Mouse (Mus musculus): ENCODE data around the gene Rims4.

The Rims4 gene

DNA sequence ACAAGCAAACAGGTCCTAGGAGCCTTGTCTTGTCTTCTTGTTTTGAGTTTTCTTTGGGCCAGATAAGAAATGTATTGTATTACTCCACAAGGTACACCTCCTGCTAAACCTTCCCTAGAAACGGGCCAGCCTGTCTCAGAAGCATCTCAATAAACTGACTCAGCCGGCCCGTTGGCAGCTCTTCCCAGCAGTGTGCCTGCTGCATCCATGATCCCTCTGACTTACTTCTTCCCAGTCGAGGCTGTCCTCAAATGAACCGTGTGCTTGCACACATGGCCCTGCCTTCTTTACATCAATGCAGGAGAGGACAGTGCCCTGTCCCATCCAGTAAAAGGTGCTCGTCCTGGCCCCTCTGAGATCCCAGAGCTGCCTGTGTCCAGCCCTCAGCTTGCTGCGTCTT, 8.9 kb downstream of the Rims4 start:
- DNase-seq (ENCODE audit: low read depth), result no peak

DNA sequence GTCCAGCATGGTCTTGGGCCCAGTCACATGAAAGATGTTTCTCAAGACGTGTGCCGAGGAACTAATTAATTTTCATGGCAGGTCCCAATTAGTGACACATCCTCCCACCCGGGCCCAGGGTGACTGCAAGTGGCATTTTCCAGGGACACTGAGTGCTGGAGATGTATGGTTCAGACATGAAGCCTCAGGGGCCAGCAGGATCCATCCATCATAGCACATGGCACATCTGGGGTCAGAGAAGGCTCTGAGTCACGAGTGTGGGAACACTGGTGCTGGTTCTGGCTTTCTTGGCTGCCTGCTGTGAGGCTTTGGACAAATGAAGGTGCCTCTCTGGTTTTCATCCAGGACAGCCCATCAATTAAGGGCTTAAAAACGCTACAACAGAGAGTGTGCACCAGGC, 11.4 kb downstream of the Rims4 start:
- no peak for DNase-seq (ENCODE audit: low read depth)

DNA sequence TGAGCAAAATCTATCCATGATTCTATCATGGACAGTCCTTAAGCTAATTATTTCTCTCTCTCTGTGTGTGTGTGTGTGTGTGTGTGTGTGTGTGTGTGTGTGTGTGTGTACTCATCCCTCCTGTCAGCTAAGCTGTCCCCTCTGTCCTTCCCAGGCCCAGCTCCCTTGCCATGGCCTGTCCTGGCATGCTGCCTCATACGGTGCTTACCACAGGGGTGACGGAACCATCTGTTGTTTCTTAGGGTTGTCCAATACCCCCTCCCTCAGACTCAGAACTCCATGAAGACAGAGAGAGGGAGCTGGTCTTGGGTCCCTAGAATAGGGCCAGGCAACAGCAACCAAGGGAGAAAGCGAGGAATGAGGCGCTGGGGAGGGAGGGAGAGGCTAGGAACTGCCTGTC, 14.2 kb downstream of the Rims4 start:
- DNase-seq (ENCODE audit: low read depth), result no peak

DNA sequence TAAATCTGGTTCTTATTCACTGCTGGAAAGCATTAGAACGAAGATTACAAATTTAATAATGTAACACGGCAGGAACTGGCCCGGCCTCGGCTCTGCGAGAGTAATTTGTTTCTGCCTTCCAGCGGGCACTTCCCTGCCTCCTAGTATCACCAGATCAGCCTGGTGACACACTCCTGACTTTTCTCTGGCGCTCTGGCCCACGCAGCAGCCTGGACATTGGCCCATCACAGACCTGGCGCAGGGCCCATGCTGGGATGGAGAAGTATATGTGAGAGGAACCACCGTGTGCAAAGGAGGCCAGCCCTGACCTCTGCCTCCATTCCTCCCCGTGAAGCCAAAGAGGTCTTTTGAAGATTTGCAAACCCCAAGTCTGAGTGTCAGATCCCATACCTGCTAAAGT, 15.0 kb downstream of the Rims4 start:
- DNase-seq (ENCODE audit: low read depth), result no peak

DNA sequence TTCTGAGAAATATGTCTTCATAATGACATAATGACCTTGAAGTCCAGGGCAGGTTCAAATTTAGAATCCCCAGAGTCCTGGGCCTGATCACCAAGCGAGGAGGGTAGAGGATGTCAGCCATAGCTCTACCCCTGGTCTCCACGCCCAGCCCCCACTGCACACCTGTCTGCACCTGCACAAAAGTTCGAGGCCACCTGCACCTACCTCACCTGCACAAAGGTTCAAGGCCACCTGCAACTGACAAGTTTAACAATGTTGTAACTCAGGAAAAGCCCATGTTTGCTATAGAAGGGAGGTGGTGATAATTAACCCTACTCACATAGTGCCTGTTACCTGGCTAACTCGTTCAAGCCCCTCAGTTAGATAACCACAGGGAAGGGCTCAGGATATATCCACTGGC, 16.0 kb downstream of the Rims4 start:
- DNase-seq (ENCODE audit: low read depth), result no peak

DNA sequence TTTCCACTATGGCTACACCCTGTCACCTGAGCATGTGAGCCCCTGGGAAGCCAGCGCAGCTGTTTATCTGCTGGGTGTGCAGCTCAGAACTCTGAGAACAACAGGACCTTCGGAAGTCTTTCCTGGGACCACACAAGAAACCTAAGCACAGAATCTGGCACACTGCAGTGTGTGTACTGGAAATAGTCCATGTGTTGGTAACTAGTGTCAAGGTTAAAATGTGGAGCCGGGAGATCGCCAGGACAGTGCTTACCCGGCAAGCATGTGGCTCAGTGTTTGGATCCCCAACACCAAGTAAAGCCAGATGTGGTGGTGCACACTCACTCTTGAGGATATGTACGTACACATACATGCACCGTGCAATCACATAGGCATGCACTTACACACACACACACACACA, 17.4 kb downstream of the Rims4 start:
- no peak for DNase-seq (ENCODE audit: low read depth)

DNA sequence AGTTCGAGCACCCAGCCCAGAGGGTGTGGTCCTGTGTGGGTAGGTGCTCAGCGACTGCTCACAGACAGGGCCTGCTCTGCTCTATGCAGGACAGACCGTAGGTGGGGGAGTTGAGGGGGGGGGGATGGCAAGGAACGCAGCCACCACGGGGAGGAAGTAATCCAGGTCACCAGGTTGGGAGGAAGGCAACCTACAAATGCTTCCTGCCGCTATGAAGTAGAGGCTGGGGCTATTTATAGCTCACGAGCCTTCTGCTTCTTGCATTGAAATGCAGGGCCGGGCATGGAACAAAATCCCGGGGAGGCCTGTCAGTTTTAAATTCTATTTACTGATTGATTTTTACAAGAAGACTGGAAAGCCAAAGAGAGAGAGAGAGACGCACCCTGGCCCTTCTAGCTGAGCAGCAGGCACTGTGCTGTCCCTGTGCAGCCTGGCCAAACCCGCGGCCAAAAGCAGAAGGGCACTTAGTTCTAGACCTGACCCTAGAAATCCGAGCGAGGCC, 18.5 kb downstream of the Rims4 start:
- DNase-seq (ENCODE audit: low read depth), result no peak

DNA sequence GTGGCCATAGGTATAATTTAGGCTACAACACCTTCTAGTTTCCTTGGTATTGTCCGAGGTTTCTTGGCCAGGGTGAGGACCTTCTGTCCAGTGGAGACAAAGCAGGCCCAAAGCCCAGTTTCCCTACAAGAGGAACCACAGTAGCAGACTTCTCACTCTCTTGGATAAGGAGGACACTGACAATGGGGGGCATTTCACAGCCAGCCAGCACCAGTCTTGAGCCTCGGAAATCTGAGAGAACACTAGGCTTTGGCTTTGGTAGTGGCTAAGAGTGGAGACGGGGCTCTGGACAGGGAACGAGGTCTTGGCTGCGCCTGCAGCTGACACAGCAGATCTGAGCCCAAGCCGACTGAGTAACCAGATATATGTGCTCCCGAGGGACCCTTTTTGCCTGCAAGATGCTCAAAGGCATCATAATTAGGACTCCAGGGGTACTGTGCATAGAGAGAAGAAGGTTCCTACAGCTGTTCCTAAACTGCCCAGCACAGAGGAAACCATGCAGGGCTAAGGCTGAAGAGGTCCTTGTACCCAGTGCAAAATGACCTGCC, 20.4 kb downstream of the Rims4 start:
- no peak for DNase-seq (ENCODE audit: low read depth)

DNA sequence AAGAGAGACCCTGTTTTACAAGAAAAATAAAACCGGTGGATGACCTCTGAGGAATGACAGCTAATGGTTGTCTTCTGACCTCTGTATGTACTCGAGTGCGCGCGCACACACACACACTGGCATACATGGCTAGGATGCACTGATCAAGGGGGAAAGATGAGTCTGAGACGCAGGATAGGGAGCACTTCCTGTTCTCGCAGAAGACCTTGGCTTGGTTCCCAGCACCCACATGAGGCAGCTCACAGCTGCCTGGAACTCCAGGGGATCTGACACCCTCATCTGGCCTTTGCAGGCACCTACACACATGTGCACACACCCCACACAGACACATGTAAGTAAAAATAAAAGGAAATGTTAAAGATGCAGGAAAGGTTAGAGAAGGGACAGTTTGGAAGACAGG, 21.5 kb downstream of the Rims4 start:
- no peak for DNase-seq (ENCODE audit: low read depth)

DNA sequence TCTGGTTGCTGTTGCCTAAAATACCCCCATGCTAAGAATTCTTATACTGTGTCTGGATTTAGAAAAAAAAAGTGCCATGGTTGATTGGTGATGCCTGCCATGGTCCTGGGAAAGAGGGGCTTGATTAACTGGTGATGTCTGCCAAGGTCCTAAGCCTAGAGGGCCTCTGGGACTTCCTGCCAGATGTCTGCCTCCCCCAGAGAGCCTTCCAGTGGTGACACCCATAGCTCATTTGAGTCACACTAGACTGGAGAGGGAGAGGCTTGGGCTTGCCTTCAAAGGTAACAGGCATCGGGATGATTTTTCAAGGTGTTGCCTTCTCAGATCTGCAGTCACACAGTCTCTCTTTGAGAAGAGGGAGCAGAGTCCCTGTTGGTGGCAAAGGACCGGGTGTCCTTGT, 23.3 kb downstream of the Rims4 start:
- no peak for DNase-seq (ENCODE audit: low read depth)

DNA sequence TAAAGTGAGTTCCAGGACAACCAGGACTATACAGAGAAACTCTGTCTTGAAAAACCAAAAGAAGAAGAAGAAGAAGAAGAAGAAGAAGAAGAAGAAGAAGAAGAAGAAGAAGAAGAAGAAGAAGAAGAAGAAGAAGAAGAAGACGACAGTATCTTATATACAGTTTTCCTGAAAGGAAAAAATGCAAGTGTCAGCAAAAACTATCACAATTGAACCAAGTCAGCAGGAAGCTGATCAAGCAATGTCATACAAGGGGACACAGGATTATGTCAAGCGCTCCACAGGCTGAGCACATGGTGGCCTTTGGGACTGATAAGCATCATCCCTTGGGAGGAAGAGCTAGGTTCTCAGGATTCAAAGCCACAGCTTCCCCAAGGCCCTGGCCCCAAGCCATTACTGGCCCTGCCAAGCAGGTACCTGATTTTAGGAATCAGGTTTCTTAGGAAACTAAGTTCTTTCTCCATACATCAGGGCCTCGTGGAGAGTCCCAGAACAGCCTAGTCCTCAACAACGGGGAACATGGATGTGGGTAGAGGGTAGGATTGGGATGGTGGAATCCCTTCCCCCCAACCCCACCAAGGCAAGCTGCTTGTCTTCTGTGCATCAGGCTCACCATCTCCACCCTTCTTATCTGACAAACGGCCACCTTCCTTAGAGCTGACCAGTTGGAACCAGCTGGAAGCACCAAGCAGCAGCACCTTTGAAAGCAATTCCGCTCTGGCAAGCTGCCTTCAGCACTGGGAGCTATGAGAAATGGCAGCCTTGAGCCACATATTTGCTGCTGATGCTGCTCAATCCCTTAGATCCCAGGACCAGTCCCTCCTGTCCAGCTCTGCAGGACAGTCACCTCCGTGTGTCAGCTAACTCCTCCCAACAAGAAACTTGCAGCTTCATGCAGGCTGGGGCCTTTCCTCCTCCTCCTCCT, 24.8 kb downstream of the Rims4 start:
- no peak for DNase-seq (ENCODE audit: low read depth)

DNA sequence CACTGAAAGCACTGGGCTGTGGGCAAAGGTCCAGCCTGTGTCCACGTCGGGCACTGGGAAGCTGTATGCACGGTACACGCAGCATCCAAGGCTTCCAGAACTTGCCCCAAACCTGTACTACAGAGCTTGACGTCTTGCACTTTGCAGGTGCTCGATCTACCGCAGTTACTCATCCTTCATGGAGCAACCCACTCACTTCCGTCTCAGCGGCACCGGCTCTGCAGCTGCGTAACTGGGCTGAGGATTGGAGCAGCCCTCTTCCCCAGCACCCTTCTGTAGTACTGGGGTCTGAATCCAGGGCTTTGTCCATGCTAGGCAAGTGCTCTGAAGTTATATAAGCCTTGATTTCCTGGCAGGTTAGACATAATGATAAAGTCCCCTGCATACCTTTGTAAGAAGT, 27.2 kb downstream of the Rims4 start:
- DNase-seq (ENCODE audit: low read depth), result no peak

DNA sequence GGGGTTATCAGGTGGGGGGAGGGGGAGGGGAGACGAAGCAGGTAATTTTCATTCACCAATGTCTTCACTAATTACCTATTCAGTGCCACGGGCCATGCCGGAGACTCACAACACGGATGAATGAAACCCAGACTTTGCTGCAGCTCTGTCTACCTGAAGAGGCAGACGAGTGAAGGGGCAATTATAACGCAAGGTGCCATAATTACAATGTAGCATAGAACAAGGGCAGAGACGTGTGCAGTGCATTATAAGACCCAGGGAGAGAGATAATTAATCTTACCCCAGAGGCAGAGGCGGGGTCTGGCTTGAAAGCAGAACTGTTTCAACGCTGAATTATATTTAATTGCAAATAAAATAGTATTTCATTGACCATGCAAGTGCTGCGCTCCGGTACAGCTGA, 27.9 kb downstream of the Rims4 start:
- DNase-seq (ENCODE audit: low read depth), result no peak

DNA sequence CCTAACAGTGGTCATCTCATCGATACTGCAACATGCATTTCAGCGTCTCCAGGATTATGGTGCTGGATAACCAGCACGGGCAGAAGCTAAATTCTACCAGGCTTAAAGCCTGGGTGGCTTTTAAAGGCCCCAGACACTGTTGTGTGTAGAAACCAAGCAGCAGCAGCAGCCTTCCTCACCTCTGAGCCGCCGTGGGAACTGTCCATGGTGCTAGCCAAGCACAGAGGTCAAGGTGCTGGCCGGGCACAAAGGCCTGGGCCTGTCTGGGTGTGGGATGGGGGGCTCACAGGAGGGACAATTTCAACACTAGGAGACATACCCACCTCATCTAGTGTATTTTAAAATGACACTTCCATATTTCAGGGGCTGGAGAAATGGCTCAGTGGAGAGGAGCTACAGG, 29.1 kb downstream of the Rims4 start:
- no peak for DNase-seq (ENCODE audit: low read depth)

DNA sequence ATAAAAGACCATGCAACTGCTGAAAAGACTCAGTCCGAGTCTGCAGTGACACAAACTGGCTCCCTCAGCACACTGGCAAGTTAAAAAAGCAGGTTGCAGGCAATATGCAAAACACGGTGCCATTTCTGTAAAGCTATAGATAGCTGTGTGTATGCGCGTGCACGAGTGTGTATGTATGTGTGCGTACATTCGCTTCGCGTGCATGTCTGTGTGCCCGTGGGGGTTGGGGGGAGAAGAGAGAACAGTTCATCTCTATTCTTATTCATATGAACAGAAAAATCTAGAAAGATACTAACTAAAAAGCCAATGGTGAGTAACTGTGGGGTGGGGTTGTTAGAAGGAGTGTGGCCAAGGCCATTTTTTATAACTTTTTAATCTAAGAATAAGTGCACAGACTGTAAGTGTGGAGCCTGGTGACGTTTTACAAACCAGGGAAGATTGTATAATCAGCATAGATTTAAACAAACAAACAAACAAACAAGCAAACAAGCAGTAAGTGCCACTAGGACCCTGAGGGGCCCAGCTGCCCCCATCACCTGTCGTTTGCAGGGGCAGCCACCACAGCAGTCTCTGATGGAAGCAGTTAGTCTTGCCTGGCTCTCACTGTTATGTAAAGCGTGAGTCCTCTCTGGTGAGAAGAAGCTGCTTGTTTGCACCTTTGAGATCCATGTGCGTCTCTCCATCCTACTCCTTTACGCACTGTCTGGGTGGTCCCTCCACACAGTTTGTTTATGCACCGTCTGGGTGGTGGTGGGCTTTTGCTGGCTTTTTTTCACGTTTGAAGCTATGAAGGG, 35.4 kb downstream of the Rims4 start:
- DNase-seq (ENCODE audit: low read depth), result no peak

DNA sequence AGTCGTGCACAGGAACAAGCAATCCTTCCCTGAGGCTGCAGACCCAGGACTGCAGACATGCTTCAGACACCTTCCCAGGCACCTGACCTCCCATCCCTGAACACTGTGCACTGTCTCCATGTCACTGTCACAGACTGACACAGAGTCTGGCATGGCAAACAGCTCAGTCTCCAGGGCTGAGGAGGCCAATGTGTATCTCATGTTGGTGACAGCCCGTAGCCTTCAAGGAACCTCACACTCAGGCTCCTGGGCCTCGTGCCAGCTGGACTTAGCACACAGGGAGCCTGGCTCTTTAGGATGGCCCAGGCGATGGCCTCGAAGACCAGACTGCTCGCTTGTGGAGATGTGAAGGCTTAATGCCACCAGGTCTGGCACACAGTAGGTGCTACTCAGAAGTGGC, 37.6 kb downstream of the Rims4 start:
- DNase-seq (ENCODE audit: low read depth), result no peak

DNA sequence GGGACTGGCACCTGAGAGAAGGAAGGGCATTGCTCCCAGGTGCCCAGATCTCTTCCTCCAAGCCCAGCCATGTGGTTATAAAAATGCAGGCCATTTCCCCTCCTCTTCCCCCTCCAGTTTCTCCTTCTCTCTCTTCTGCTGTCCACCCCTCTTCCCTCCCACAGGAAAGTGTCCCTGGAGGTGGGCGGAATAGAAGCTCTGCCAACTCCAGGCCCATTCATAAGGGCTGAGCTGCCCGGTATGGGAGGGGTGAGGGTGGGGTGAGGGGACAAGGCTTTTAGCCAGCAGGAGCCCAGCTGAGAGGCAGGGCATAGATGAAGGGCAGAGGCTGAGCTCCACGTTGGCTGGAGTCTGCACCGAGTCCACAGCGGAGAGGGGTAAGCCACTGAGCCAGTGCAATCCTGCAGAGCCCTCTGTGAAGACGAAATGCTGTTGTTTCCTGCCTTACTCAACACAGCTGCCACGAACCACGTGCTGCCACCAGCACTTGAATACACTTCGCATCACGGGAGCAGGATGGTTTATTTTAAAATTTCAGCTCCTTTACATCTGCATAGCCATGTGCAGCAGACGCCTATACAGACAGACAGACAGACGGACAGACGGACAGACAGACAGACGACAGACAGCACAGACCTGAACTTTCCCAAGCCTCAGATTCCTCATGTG, 41.5 kb downstream of the Rims4 start:
- no peak for DNase-seq (ENCODE audit: low read depth)

DNA sequence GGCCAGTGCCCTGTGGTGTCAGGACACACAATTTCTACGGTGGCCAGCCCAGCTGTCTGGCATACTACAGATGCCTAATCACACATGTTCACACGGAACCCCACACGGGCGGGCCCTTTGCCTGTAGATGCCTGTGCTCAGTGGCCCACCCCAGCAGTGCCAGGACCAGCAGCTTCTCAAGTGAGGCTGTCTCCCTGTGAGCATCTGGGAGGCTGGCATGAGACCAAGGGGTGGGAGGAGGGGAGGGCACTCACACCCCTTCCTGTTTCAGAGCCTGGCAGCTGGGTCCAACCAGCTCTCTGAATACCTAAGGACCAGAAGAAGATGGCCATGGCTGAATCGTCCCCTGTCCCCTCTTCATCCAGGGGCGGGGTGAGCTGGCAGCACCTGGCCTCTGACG, 43.0 kb downstream of the Rims4 start:
- no peak for DNase-seq (ENCODE audit: low read depth)

DNA sequence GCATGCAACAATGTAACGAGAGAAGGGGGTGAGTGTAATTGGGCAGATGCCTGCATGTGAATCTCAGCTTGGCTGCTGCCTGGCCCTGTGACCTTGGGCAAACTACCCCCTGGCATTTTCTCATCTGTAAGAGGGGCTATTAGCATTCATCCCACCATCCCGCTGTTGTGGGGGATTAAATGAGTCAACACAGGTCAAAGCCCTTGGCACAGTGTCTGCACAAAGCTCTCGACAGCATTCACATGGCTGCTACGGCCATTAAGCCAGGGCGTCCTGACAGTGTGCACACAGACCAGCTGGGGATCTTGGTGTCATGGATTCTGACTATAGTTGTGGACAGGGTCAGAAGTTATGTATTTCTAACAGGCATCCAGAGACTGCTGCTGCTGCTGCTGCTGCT, 43.6 kb downstream of the Rims4 start:
- no peak for DNase-seq (ENCODE audit: low read depth)

DNA sequence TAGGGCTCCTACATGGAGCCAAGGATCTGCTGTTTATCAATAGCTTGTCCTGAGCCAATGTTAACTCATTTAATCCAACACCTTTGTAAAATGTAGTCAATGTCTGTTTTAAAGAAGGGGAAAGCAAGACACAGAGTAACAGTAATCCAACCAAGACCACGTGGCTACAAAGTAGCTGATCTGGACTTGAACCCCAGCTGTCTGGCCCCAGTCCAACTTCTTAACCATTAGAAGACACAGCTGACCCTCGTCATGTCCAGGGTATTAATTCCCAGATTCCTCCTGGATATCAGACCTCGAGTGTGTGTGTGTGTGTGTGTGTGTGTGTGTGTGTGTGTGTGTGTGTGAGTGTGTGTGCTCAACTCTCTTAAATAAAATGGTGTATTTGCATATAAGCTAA, 46.6 kb downstream of the Rims4 start:
- no peak for DNase-seq (ENCODE audit: low read depth)

DNA sequence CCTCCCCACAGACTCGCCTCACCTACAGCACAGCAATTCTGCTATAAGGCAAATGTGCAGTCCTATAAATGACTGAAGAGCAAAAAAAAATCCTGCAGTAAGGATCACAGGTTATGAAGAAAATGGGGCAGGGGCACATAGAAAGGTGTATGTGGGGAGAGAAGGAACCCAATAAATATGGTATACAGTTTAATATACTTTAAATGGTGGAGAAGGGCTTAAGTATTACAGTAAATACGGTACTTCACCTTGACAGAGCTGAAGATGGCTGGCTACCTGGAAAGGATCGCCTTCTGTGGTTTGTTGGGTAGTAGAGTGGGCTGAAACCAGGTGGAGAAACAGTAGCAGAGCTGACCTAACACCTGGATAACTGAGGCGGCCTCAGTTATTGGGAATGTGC, 47.2 kb downstream of the Rims4 start:
- DNase-seq (ENCODE audit: low read depth), result no peak

DNA sequence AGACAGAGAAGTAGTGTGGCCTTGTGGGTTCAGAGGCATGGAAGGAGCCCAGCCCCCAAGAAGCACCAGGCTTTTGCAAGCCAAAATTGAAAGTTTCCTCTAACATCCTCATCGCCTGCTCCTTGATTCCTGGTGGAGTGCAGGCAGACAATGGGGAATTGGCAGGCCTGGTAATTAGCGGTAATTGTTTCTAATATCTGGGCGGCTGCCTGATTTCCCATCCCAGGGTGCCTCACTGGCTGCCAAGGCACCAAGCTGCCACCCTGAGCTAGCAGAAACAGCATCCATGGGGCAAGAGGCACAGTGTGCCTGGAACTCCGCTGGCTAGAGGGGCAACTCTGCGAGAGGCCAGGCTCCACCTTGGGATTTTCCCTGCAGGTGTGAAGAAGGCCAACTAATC, 48.7 kb downstream of the Rims4 start:
- no peak for DNase-seq (ENCODE audit: low read depth)
